Mouse (Mus musculus): Measurements from ENCODE around the gene Herc3. TPM values are rescaled to one million over a fixed set of nuclear protein-coding genes. Genes with fewer than 3 reads are reported as not detected.

The Herc3 gene
- polyA plus RNA-seq (2015; fragmentation: Nextera tagmentation; extraction: Ambion mirVana): 1.9 and 3.5 TPM in 2 replicates

DNA sequence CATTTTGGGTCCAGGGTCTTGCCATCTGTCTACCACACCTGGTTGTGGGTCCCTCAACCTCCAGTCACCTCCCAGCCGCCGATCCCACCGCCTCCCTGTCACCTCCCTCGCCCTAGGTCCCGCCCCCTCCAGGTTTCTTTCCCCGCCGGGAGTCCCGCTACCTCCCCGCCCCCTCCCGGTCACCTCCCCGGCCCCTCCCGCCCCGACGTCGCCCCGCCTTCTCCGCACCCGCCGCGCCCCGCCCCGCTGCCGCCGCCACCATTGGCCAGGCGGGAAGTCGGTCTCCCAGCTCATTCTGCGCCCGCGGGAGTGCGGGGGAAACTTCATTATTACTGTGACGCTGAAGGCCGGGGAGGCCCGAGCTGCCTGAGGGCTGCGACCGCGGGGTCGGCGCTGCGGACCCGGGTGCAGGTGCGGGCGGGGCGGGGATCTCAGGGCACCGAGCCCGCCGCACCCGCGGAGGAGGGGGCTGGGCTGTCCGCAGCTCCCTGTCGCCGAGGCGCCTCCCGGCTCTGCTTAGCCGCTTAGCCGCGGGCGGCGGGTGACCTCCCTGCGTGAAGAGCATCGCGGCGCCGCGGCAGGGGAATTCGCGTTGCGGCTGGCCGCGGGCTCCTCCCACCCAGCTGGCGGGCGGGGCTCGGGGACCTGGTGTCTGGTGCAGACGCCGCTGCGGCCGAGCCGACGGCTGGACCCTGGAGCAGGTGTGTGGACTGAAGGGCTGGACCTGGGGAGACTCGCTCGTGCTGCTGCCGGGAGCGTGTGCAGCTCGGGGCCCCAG, at the start of gene Herc3:
Herc3 (plus strand) TSS at position 234 of the 778 bp plus-strand sequence.

GRCm38 (mm10) chr6:58906852-58907261, 75.6 kb downstream of the Herc3 start, which contains the start of gene Nap1l5:
TSS of gene Nap1l5 (minus strand) at chr6:58907076.

Other genes with a start within 250 kb of the Herc3 start
- 130 and 155 TPM in 2 replicates for gene Abcg2, start 246.9 kb upstream of the Herc3 start, polyA plus RNA-seq (2015; fragmentation: Nextera tagmentation; extraction: Ambion mirVana)
- 0.12 and 0.24 TPM in 2 replicates for gene Nap1l5, start 75.6 kb downstream of the Herc3 start, polyA plus RNA-seq (2015; fragmentation: Nextera tagmentation; extraction: Ambion mirVana)
- 2.7 and 2.9 TPM in 2 replicates for gene Fam13a, start 193.1 kb downstream of the Herc3 start, polyA plus RNA-seq (2015; fragmentation: Nextera tagmentation; extraction: Ambion mirVana)